Mouse (Mus musculus) left cerebral cortex, adult 11 months (tissue): ENCODE measurements around the gene Olfr547.

Source experiments
- DNase-seq: peaks from one replicate; pipeline ENCODE4 v3.0.0; 2022; ENCODE audit warnings: low spot score

The Olfr547 gene

DNA sequence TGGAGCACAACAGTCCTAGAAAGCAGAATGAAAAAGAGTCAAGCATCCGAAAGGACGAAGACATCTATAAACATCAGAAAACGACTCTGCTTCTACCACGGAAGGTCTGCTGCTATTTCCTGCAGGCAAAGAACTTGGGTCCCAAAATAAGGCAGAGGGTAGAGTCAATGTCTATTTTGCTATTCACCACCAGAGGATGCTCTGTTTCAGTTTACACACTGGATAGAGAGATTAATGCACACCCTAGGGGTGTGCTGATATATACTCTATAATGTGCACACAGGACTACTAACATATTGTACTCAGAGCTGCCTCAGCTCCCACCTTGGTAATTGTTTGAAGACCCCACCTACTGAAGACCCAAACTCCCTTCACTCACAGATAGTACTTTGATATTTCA is 31.7 kb downstream of the Olfr547 start:
- DNase-seq, result no peak

DNA sequence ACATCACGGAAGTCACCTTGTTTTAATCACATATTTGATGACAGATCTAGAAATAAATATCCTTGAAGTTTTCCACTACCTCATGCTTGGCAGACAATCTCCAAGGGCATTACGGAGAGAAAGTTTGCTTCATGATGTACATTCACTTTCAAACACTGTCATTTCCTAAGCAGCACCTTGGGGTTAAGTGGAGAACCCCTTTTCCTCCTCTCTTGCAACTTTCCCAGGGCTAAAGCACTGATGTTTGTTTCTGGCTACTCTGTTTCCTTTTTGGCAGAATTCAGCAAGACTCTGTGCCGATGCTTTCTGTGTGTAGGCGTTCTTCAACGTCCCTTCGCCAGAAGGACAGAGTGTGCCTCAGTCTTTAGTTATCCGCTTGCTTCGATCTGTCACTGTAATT is 36.6 kb downstream of the Olfr547 start, which contains the start of gene Olfr550:
TSS of gene Olfr550 (plus strand) at position 301 of the 400 bp plus-strand sequence.
- DNase-seq, result no peak

DNA sequence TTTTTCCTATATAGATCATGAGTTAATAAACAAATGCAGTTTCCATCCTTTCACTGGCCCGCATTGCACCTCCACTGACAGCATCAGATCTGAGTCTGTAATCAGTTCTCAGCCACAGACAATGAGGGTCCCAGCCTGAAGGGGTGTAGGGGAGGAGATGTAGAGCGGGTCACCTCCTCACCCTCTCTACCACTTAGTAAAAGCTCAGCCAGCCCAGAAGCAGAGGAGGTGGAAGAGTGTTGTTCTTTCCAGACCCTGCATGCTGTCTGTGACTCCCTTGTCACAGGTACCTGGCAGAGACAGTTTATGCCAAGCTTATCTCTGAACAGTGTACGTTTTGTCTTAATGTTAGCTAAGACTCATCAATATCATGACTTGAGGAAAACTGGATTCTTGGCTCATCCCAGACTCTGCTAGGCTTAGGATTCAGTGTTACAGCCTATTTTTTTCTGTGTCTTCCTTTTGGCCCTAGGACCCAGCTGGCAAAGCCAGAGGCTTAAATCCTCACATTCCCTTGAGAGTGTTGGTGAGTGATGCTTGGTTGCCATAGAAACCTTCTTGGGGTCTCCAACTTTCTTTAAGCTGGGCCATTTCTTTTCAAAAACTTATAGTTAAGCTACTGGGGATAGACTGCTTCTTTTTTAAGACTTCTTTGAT is 38.8 kb downstream of the Olfr547 start:
- no peak for DNase-seq

DNA sequence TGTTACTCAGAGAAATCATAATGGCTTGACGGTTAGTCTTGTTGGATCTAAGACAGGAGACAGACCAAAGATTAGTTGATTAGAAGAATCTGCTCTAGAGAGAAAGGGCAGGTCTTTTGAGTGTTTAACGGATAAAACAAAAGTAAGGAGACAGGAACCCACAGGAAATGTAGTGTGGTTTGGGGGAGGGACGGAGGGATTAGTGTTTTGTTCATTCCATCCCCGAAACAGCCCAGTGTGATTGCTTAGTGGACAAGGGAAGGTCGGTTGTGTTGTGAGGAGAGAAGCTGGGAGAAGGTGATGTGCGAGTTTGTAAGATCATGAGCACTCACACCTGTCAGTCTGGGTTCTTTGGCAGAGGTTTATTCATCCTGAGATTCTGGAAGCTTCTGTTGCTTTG is 41.4 kb downstream of the Olfr547 start:
- DNase-seq, result no peak
